Mouse (Mus musculus) heart, postnatal 0 days (tissue): ENCODE data around the gene Tbxas1. TPM values are rescaled to one million over a fixed set of nuclear protein-coding genes. Genes with fewer than 3 reads are reported as not detected.

Experiments
- ATAC-seq: fragments of 200-750 bp; cut with Nextera tagmentation; 2 replicates; pipeline ENCODE4 v1.8.0; 2017; ENCODE audit warnings: low read depth, moderate number of reproducible peaks, moderate library complexity; ENCODE audit not compliant: insufficient read depth
- DNase-seq: peaks from one replicate; pipeline ENCODE4 v3.0.0-alpha.2; 2016; ENCODE audit warnings: low spot score
- H3K27ac ChIP-seq: fragments of 300-500 bp; sonication (generic); 2 replicates; pipeline ENCODE4 v1.5.1; 2014; ENCODE audit warnings: low read depth, mild to moderate bottlenecking
- H3K27me3 ChIP-seq: fragments of 300-500 bp; sonication (generic); 2 replicates; pipeline ENCODE4 v1.6.1; 2014; ENCODE audit warnings: low read length, mixed read lengths; ENCODE audit not compliant: control insufficient read depth, insufficient read depth
- H3K36me3 ChIP-seq: fragments of 300-500 bp; sonication (generic); replicated peaks from 2 replicates; pipeline ENCODE4 v1.6.1; 2014; ENCODE audit warnings: low read length, mixed read lengths; ENCODE audit not compliant: control insufficient read depth, insufficient read depth
- H3K4me1 ChIP-seq: fragments of 300-500 bp; sonication (generic); 2 replicates; pipeline ENCODE4 v1.6.1; 2014; ENCODE audit warnings: antibody characterized with exemption; ENCODE audit not compliant: control insufficient read depth, insufficient read depth
- H3K4me2 ChIP-seq: fragments of 300-500 bp; sonication (generic); 2 replicates; pipeline ENCODE4 v1.6.1; 2014; ENCODE audit warnings: low read depth, mild to moderate bottlenecking, low read length, moderate library complexity
- H3K4me3 ChIP-seq: fragments of 300-500 bp; sonication (generic); 2 replicates; pipeline ENCODE4 v1.5.1; 2014; ENCODE audit warnings: low read depth, low read length
- H3K9ac ChIP-seq: fragments of 300-500 bp; sonication (generic); replicated peaks from 2 replicates; pipeline ENCODE4 v1.6.1; 2014; ENCODE audit warnings: low read depth, low read length, mixed read lengths
- H3K9me3 ChIP-seq: fragments of 300-500 bp; sonication (generic); replicated peaks from 2 replicates; pipeline ENCODE4 v1.6.1; 2016; ENCODE audit warnings: low read length; ENCODE audit not compliant: control insufficient read depth
- CTCF ChIP-seq: IDR thresholded peaks from 2 replicates; pipeline ENCODE4 v1.5.1; 2016; ENCODE audit warnings: antibody characterized with exemption, control low read depth, low read depth
- EP300 ChIP-seq: IDR thresholded peaks from 2 replicates; pipeline ENCODE4 v1.6.1; 2016; ENCODE audit warnings: antibody characterized with exemption, low read depth
- WGBS: fragments of 180-500 bp; shearing (Covaris S2); extraction: QIAGEN DNeasy Blood & Tissue Kit; methylation state at CpG from one replicate; pipeline ENCODE4 v1.1.7; 2014; 5-methylcytosine and 5-hydroxymethylcytosine counted together
- polyA plus RNA-seq: library from polyadenylated mRNA; unstranded; fragments of >200 nt; fragmentation: Nextera tagmentation; extraction: Ambion mirVana; gene quantifications from 2 replicates; pipeline ENCODE4 v1.2.1, GENCODE M21; 2015
- total RNA-seq: library from RNA; depleted of rRNA; stranded (reverse); fragments of >200 nt; gene quantifications from 2 replicates; pipeline ENCODE4 v1.2.3, GENCODE M21; 2014; ENCODE audit warnings: low replicate concordance

The Tbxas1 gene
- total and polyA plus RNA-seq, 2 experiments from 2014 or later, result 0.64 to 1.6 TPM

DNA sequence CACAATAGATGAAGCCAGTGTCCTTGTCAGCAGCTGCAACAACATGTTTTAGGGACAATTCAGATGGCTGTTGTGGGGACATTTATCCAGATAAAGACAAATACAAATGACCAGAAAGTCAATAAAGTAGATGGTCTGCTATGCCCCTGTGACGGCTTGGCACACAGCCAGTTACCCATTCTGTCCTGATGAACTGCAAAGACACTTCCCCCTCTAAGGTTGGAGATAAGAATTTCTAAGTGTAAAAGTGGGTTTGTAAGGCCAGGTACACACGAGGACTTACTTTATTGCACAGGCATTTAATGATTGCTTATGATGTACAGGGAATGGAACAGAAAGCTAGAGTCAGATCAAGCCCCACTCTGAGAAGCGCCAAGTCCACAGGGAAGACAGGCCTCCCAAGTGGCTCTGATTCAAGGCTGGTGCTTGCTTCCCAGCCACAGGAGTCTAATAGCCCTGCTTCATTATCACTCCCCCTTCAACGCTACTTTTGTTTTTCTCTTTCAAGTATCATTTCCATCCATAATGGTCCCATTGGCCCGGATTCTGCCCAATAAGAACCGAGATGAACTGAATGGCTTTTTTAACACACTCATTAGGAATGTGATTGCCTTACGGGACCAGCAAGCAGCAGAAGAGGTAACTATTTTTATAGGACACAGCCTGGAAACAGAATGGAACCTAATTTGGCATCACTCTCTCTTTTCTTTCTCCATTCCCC lies 147.4 kb downstream of the Tbxas1 start:
- H3K9ac ChIP-seq, result no peak overlapping the region
- 57% methylated on average over 7 of the region's 7 CpGs for WGBS
- TF ChIP-seq EP300 (no peak), CTCF (no peak)
- H3K9me3 ChIP-seq, result no peaks in the 10 kb centered on the region
- H3K4me1 ChIP-seq, result peaks cover 8% of the 10 kb centered on the region; the same call in 1 of the 2 replicates
- H3K4me3 ChIP-seq, result no peak overlapping the region
- H3K27ac ChIP-seq, result no peak overlapping the region
- H3K4me2 ChIP-seq, result no peak overlapping the region
- no peak for DNase-seq
- no peaks in the 10 kb centered on the region for H3K36me3 ChIP-seq
- ATAC-seq, result no peak; the same call in 1 of the 2 replicates
- no peaks in the 10 kb centered on the region for H3K27me3 ChIP-seq

DNA sequence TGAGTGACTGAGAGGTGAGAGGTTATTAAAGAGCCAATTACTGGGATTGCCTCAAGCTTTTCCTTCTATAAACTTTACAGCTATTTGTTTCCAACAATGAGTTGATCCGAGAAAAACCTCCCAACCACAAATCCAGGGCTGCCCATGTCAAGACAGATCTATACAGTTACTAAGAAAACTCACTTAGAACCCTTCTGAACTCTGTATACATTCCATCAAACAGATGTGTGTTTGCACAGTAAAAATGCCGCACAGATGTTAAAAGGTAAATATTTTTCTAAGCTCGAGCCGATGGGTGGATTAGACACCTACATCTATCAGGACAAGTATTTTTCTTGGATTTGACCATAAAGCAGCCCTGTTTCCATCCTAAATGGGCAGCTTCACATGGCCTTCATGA lies 149.4 kb downstream of the Tbxas1 start:
- Histone ChIP-seq H3K4me3 (no peak overlapping the region), H3K9me3 (no peaks in the 10 kb centered on the region), H3K27me3 (no peaks in the 10 kb centered on the region), H3K36me3 (no peaks in the 10 kb centered on the region), H3K27ac (no peak overlapping the region), H3K9ac (no peak overlapping the region), H3K4me1 (no peaks in the 10 kb centered on the region), H3K4me2 (no peak overlapping the region)
- no peak for TF ChIP-seq CTCF
- TF ChIP-seq EP300, result no peak
- DNase-seq (no peak), ATAC-seq (no peak)
- 61% methylated on average over 4 of the region's 4 CpGs for WGBS

DNA sequence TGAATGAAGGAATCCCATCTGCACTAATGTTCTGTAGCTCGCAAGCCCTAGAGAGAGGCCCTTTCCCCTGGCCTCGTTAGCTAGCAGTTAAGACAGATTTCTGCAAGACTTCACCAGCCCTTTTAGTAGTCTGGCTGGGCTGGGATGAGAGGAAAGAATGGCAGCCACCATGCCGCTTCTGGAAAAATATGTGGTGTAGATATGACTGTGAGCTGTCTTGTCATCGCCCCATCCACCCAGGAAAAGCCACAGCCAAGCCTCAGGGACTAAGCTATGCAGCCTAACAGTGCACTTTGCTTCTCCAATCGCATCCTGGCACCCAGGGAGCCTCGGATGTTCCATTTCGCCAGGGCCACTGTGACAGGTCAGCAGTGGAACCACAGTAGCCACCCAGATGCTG lies 149.8 kb downstream of the Tbxas1 start:
- H3K36me3 ChIP-seq, result no peaks in the 10 kb centered on the region
- no peaks in the 10 kb centered on the region for H3K27me3 ChIP-seq
- H3K4me1 ChIP-seq, result no peaks in the 10 kb centered on the region
- DNase-seq (no peak), ATAC-seq (peak; percentile 55; the same call in 1 of the 2 replicates)
- no peak for TF ChIP-seq EP300
- no peaks in the 10 kb centered on the region for H3K9me3 ChIP-seq
- H3K9ac ChIP-seq, result no peak overlapping the region
- no peak overlapping the region for H3K27ac ChIP-seq
- H3K4me3 ChIP-seq, result no peak overlapping the region
- WGBS, result 41% methylated on average over 7 of the region's 7 CpGs
- H3K4me2 ChIP-seq, result no peak overlapping the region

DNA sequence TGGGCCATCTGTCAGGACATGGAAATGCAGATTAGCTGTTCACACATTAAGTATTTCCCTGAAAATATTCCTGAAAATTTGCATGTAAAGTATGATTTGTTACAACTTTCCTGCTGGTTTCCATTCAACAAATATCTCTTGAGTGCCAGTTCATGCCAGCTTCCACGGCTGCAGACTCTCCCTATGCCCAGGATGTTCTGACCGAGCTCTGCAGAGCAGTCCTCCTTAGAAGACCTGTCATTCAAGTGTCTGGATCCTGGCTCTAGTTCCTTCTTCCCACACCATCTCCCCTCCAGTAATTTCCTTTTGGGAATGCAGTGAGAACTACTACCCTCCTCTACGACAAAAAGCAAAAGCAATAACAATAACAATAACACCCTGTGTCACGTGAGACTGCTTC lies 155.5 kb downstream of the Tbxas1 start:
- no peak for TF ChIP-seq EP300
- no peak for TF ChIP-seq CTCF
- H3K4me2 ChIP-seq, result no peak overlapping the region
- H3K27ac ChIP-seq, result no peak overlapping the region
- H3K4me1 ChIP-seq, result no peaks in the 10 kb centered on the region
- H3K4me3 ChIP-seq, result no peak overlapping the region
- no peaks in the 10 kb centered on the region for H3K9me3 ChIP-seq
- no peak overlapping the region for H3K9ac ChIP-seq
- ATAC-seq, result no peak
- no peak for DNase-seq
- H3K36me3 ChIP-seq, result no peaks in the 10 kb centered on the region
- H3K27me3 ChIP-seq, result no peaks in the 10 kb centered on the region
- WGBS, result 75% methylated on average over 4 of the region's 4 CpGs

DNA sequence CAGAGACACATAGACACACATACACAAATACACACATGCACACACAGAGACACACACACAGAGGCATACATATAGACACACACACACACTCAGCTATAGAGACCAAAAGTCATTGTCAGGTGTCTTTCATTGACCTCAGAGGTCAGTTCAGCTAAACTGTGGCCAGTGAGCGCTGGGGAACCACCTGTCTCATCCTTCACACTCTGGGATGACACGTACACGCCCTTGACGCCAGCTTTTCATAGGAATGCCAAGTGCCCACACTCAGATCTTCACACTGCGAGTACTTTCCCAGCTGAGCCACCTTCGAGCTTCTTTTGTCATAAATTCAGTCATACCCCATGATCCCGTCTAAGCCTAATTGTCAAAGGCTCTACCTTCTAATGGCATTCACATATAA lies 158.5 kb downstream of the Tbxas1 start:
- no peaks in the 10 kb centered on the region for H3K4me1 ChIP-seq
- 79% methylated on average over 7 of the region's 7 CpGs for WGBS
- DNase-seq, result no peak
- H3K27ac ChIP-seq, result no peak overlapping the region
- TF ChIP-seq CTCF, result no peak
- TF ChIP-seq EP300, result no peak
- no peak overlapping the region for H3K9ac ChIP-seq
- no peak overlapping the region for H3K4me3 ChIP-seq
- ATAC-seq, result no peak
- H3K4me2 ChIP-seq, result no peak overlapping the region
- no peaks in the 10 kb centered on the region for H3K9me3 ChIP-seq
- no peaks in the 10 kb centered on the region for H3K36me3 ChIP-seq
- H3K27me3 ChIP-seq, result no peaks in the 10 kb centered on the region

DNA sequence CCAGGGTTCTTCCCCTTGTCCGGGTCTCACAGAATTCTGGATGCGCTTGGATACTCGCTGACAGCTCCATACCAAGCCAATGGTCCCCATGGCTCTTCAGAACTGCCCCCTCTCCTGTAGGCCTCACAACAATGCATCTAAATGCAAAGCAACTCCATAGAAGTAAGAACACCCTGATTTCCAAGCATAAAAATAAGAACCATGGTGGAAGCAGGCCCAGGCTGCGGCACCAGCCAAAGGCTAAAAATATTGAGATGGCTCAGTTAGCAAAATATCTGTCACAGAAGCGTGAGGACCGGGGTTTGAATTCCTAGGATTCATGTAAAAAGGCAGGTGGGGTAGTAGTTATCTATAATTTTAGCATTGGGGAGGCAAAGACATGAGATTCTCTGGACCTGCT lies 159.8 kb downstream of the Tbxas1 start:
- H3K4me1 ChIP-seq, result no peaks in the 10 kb centered on the region
- TF ChIP-seq EP300, result no peak
- no peak for TF ChIP-seq CTCF
- no peaks in the 10 kb centered on the region for H3K9me3 ChIP-seq
- WGBS, result 83% methylated on average over 6 of the region's 6 CpGs
- no peaks in the 10 kb centered on the region for H3K27me3 ChIP-seq
- H3K4me2 ChIP-seq, result no peak overlapping the region
- H3K4me3 ChIP-seq, result no peak overlapping the region
- ATAC-seq, result no peak
- H3K27ac ChIP-seq, result no peak overlapping the region
- H3K36me3 ChIP-seq, result no peaks in the 10 kb centered on the region
- DNase-seq, result no peak
- H3K9ac ChIP-seq, result no peak overlapping the region
